Mouse (Mus musculus): Measurements from ENCODE around the gene Myo18a. TPM values are rescaled to one million over a fixed set of nuclear protein-coding genes. Genes with fewer than 3 reads are reported as not detected.

The Myo18a gene
- total RNA-seq, 2 experiments from 2014 or later: 256 to 280 TPM

GRCm38 (mm10) chr11:77854641-77855040, 91.6 kb downstream of the Myo18a start:
- DNase-seq: no peak

GRCm38 (mm10) chr11:77855396-77855795, 92.3 kb downstream of the Myo18a start:
- DNase-seq: no peak
- intact Hi-C loops (cut with DNase I): no loop called here

More at GRCm38 (mm10) chr11:77854641-77855040, 91.6 kb downstream of the Myo18a start:
- intact Hi-C loops (cut with DNase I): no loop called here

- intact Hi-C loops (cut with DNase I): no loop called here
- no peak for DNase-seq
These were observed 94.0 kb downstream of the Myo18a start for GRCm38 (mm10) chr11:77857089-77857488.

GRCm38 (mm10) chr11:77858589-77858988, 95.5 kb downstream of the Myo18a start:
- DNase-seq: no peak
- intact Hi-C loops (cut with DNase I): no loop called here

GRCm38 (mm10) chr11:77860947-77861346, 97.9 kb downstream of the Myo18a start:
- DNase-seq: no peak
- intact Hi-C loops (cut with DNase I): no loop called here

- no peak for DNase-seq
- intact Hi-C loops (cut with DNase I): no loop called here
These were observed 99.8 kb downstream of the Myo18a start for GRCm38 (mm10) chr11:77862887-77863286.

- no peak for DNase-seq
- intact Hi-C loops (cut with DNase I): no loop called here
These were observed 101.7 kb downstream of the Myo18a start for GRCm38 (mm10) chr11:77864771-77865170.

- intact Hi-C loops (cut with DNase I): no loop called here
These were observed 104.5 kb downstream of the Myo18a start for GRCm38 (mm10) chr11:77867419-77868083.

GRCm38 (mm10) chr11:77871436-77871835, 108.4 kb downstream of the Myo18a start:
- DNase-seq: no peak

More at GRCm38 (mm10) chr11:77867419-77868083, 104.5 kb downstream of the Myo18a start:
- no peak for DNase-seq

GRCm38 (mm10) chr11:77872236-77872635, 109.2 kb downstream of the Myo18a start:
- DNase-seq: no peak
- intact Hi-C loops (cut with DNase I): no loop called here

More at GRCm38 (mm10) chr11:77871436-77871835, 108.4 kb downstream of the Myo18a start:
- intact Hi-C loops (cut with DNase I): no loop called here

GRCm38 (mm10) chr11:77872685-77873084, 109.6 kb downstream of the Myo18a start:
- intact Hi-C loops (cut with DNase I): no loop called here

GRCm38 (mm10) chr11:77873116-77873515, 110.1 kb downstream of the Myo18a start:
- intact Hi-C loops (cut with DNase I): no loop called here

More at GRCm38 (mm10) chr11:77872685-77873084, 109.6 kb downstream of the Myo18a start:
- DNase-seq: no peak

GRCm38 (mm10) chr11:77874685-77875231, 111.7 kb downstream of the Myo18a start:
- DNase-seq: no peak
- intact Hi-C loops (cut with DNase I): loop anchor here (5.0 kb wide), 1 partner anchor 37 kb away; no protein-coding TSS in a partner anchor

More at GRCm38 (mm10) chr11:77873116-77873515, 110.1 kb downstream of the Myo18a start:
- DNase-seq: no peak

GRCm38 (mm10) chr11:77875269-77875668, 112.2 kb downstream of the Myo18a start:
- intact Hi-C loops (cut with DNase I): loop anchor here (5.0 kb wide), 1 partner anchor 38 kb away; no protein-coding TSS in a partner anchor

GRCm38 (mm10) chr11:77875847-77876759, 113.1 kb downstream of the Myo18a start:
- intact Hi-C loops (cut with DNase I): loop anchor here (5.0 kb wide), 1 partner anchor 39 kb away; no protein-coding TSS in a partner anchor
- no peak for DNase-seq

More at GRCm38 (mm10) chr11:77875269-77875668, 112.2 kb downstream of the Myo18a start:
- DNase-seq: no peak

GRCm38 (mm10) chr11:77876760-77877148, 113.7 kb downstream of the Myo18a start:
- intact Hi-C loops (cut with DNase I): loop anchor here (5.0 kb wide), 1 partner anchor 39 kb away; no protein-coding TSS in a partner anchor
- no peak for DNase-seq

- intact Hi-C loops (cut with DNase I): no loop called here
- no peak for DNase-seq
These were observed 121.6 kb downstream of the Myo18a start for GRCm38 (mm10) chr11:77884524-77885245.

- DNase-seq: no peak
- intact Hi-C loops (cut with DNase I): no loop called here
These were observed 122.2 kb downstream of the Myo18a start for GRCm38 (mm10) chr11:77885246-77885575.

GRCm38 (mm10) chr11:77887373-77887960, 124.4 kb downstream of the Myo18a start:
- intact Hi-C loops (cut with DNase I): no loop called here
- no peak for DNase-seq

- no peak for DNase-seq
- intact Hi-C loops (cut with DNase I): no loop called here
These were observed 125.8 kb downstream of the Myo18a start for GRCm38 (mm10) chr11:77888846-77889245.
